Mouse (Mus musculus) lung, postnatal 0 days (tissue): ENCODE results near the gene Ccdc158.

Experiments used
- CTCF ChIP-seq: IDR thresholded peaks from 2 replicates; pipeline ENCODE4 v1.5.1; 2016; ENCODE audit warnings: antibody characterized with exemption, mild to moderate bottlenecking
- EP300 ChIP-seq: IDR thresholded peaks from 2 replicates; pipeline ENCODE4 v1.6.1; 2016; ENCODE audit warnings: antibody characterized with exemption, mild to moderate bottlenecking, control low read depth

DNA sequence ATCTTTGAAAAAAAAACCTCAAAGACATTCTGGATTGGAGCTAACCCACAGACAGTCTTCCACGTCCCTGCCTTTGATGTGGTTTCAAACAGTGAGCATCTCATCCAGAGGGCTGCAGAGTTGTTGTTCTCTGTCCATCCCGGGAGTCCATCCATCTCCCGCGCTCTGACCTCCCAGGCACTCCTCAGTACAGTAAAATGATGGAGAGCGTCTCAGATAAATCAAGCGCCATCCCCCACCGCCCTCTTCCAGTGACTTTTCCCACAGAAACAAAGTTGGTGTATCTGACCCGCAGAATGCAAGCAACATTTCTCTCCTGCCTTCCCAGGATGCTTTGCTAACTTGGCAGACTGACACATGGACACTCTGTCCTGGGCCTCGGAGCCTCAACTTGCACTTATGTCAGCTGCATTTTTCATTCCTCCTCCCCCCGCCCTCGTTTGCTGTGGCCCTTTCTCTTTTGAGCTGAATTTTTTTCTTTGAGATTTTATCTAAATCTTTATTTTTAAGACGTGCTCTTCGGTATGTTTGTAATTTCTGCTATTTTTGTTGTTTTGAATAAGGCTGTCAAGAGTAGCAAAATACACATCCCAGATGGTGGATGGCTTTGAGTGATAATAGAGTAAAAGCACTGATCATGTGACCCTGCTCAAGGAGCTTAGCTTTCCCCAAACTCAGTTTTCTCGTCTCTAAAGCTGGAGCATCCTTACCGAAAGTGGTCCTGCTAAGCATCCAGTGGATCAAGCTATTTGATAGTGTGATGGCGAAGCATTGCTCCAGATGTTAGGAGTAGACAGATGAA lies 17.3 kb upstream of the Ccdc158 start:
- TF ChIP-seq EP300 (peak; percentile 94), CTCF (no peak)
